In the genomic region with DNA sequence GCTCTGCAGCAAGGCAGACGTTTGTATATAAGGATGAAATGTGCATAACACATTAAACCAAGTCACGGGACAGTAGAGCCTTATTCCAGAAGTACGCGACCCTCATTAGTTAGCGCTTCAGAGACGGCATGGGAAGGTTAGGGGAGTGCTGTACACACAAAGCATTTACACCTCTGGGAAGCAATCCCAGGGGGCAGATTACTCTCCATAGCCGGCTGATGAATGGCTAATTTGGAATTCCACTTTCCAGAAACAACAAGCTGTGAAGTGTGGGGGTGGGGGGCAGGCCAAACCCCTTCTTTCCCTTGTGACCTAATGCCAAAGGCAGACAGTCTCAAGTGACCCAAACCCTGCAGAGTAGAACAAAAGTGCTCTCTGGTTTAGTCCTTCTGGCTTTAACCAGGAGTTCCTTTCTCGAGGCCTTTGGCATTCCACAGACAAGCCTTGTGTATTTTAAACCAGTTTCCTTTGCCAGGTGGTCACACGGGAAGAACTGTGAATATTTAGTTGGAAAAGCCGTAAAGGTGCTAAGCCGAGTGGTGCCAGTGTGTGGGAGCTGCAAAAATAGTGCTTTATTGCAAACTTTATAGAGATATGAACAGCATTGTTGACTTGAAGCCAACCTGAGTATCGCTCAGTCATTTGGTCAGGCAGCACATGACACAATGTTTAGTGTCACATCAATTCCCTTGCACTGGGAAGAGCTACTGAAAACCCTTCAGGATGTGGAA, we compare ENCODE assay signal across 9 mouse cellular contexts. TPM values are rescaled to one million over a fixed set of nuclear protein-coding genes. Genes with fewer than 3 reads are reported as not detected.
A peak's percentile ranks its signal among the peaks of the same experiment; 100 is the strongest.
DNase-seq lines count a peak whose midpoint lies in the region; ATAC-seq lines count a peak whose summit lies in the region.
"Had no signal": no experiment of that assay in that cellular context is flagged by ENCODE, and none has a peak within 500 bp of the region (broad histone marks: within the 10 kb centered on the region; RNA-seq: fewer than 3 reads in every experiment).

No protein-coding gene starts in this region.

- peak overlapping the region; percentile 77 for H3K27ac ChIP-seq in forebrain, embryonic 10.5 days
- H3K27ac ChIP-seq in kidney, embryonic 15.5 days, result peak overlapping the region; percentile 42
- H3K27ac ChIP-seq in midbrain, embryonic 13.5 days, result no peak overlapping the region
- H3K27ac ChIP-seq: liver, embryonic 13.5 days had no signal

- 0 out of 2 replicates have a peak overlapping the region, but pooled peaks have one; percentile 5 for H3K4me2 ChIP-seq in kidney, embryonic 15.5 days
- no peak overlapping the region for H3K4me2 ChIP-seq in midbrain, embryonic 13.5 days (replicated peaks)
- H3K4me2 ChIP-seq: liver, embryonic 13.5 days had no signal

- no peak overlapping the region for H3K4me3 ChIP-seq in forebrain, embryonic 10.5 days
- H3K4me3 ChIP-seq in kidney, embryonic 15.5 days (replicated peaks), result no peak overlapping the region
- H3K4me3 ChIP-seq in midbrain, embryonic 13.5 days (replicated peaks), result no peak overlapping the region
- H3K4me3 ChIP-seq: liver, embryonic 13.5 days had no signal

- H3K4me1 ChIP-seq in forebrain, embryonic 10.5 days, result peaks cover 26% of the 10 kb centered on the region
- peaks cover 21% of the 10 kb centered on the region for H3K4me1 ChIP-seq in kidney, embryonic 15.5 days
- H3K4me1 ChIP-seq in midbrain, embryonic 13.5 days (replicated peaks), result peaks cover 10% of the 10 kb centered on the region

- no peaks in the 10 kb centered on the region for H3K9me3 ChIP-seq in forebrain, embryonic 10.5 days
- H3K9me3 ChIP-seq in kidney, embryonic 15.5 days (replicated peaks), result no peaks in the 10 kb centered on the region
- H3K9me3 ChIP-seq in midbrain, embryonic 13.5 days, result no peaks in the 10 kb centered on the region
- H3K9me3 ChIP-seq: liver, embryonic 13.5 days had no signal

- DNase-seq in lung, adult 18-20 months, result peak; percentile 32 to 58
- DNase-seq in lung, postnatal 25 days (ENCODE audit: low spot score), result no peak
- DNase-seq in forebrain, embryonic 10.5 days (ENCODE audit: extremely low spot score, low spot score), result peak; percentile 59
- no peak for DNase-seq in ovary, postnatal 10 days (ENCODE audit: low spot score)
- no peak for DNase-seq in right cerebral cortex, adult 18-20 months
- DNase-seq: liver, embryonic 13.5 days had no signal

- peak; percentile 72 for ATAC-seq in kidney, embryonic 15.5 days (replicated peaks; ENCODE audit: low FRiP score)
- peak; percentile 34; the same call in 1 of the 2 replicates for ATAC-seq in midbrain, embryonic 13.5 days
- no peak for ATAC-seq in activated CD4-positive, CD25-positive, alpha-beta regulatory T cell, adult 4 months

- 27% methylated on average over 12 of the region's 12 CpGs for WGBS in forebrain, embryonic 10.5 days
- WGBS in kidney, embryonic 15.5 days, result 22% methylated on average over 12 of the region's 12 CpGs
- WGBS in midbrain, embryonic 13.5 days, result 24% methylated on average over 12 of the region's 12 CpGs

- H3K27me3 ChIP-seq in forebrain, embryonic 10.5 days (ENCODE audit: poor library complexity, severe bottlenecking), result no peaks in the 10 kb centered on the region
- H3K27me3 ChIP-seq in kidney, embryonic 15.5 days, result no peaks in the 10 kb centered on the region
- peaks cover 3% of the 10 kb centered on the region; the same call in 1 of the 2 replicates for H3K27me3 ChIP-seq in midbrain, embryonic 13.5 days
- H3K27me3 ChIP-seq: liver, embryonic 13.5 days had no signal

- H3K9ac ChIP-seq in kidney, embryonic 15.5 days, result no peak overlapping the region
- H3K9ac ChIP-seq in midbrain, embryonic 13.5 days (replicated peaks), result no peak overlapping the region
- H3K9ac ChIP-seq: liver, embryonic 13.5 days had no signal

- no peaks in the 10 kb centered on the region for H3K36me3 ChIP-seq in forebrain, embryonic 10.5 days (replicated peaks)
- H3K36me3 ChIP-seq in kidney, embryonic 15.5 days, result no peaks in the 10 kb centered on the region
- no peaks in the 10 kb centered on the region for H3K36me3 ChIP-seq in midbrain, embryonic 13.5 days
- H3K36me3 ChIP-seq: liver, embryonic 13.5 days had no signal

RNA-seq across cellular contexts. Expression of a gene that starts 37.3 kb away (rescaled TPM):
- 408 and 417 TPM in 2 replicates for polyA plus RNA-seq in forebrain, embryonic 10.5 days (2016; fragmentation: Nextera tagmentation; extraction: Ambion mirVana)
- polyA plus RNA-seq in kidney, embryonic 15.5 days (2015; fragmentation: Nextera tagmentation; extraction: Ambion mirVana), result 642 and 672 TPM in 2 replicates
- 141 and 154 TPM in 2 replicates for polyA plus RNA-seq in midbrain, embryonic 13.5 days (2015; fragmentation: Nextera tagmentation; extraction: Ambion mirVana)
- polyA plus RNA-seq in activated CD4-positive, CD25-positive, alpha-beta regulatory T cell, adult 4 months (2017; shearing (Covaris generic)), result 100 to 1,000 TPM; 693 to 929 TPM

RNA-seq across cellular contexts. Expression of a gene that starts 37.6 kb away (rescaled TPM):
- 1.6 and 2.2 TPM in 2 replicates for polyA plus RNA-seq in forebrain, embryonic 10.5 days (2016; fragmentation: Nextera tagmentation; extraction: Ambion mirVana)
- polyA plus RNA-seq in kidney, embryonic 15.5 days (2015; fragmentation: Nextera tagmentation; extraction: Ambion mirVana), result 5.5 and 6.0 TPM in 2 replicates
- polyA plus RNA-seq in midbrain, embryonic 13.5 days (2015; fragmentation: Nextera tagmentation; extraction: Ambion mirVana), result 1.2 and 1.3 TPM in 2 replicates
- under 1 TPM in 1 of 2 experiments, not detected in 1; 0.26 TPM for polyA plus RNA-seq in activated CD4-positive, CD25-positive, alpha-beta regulatory T cell, adult 4 months (2017; shearing (Covaris generic))

Comparison
In these comparisons a context has a peak if more than half of its experiments do, and no peak if none do; other contexts are left out.
1. DNase-seq: peak in lung, adult 18-20 months (2 of 2) and forebrain, embryonic 10.5 days (single experiment); none in lung, postnatal 25 days (single experiment), ovary, postnatal 10 days (single experiment) and right cerebral cortex, adult 18-20 months (single experiment).